Mouse (Mus musculus) ES-E14 (cell line): ENCODE measurements around the gene Cox19. TPM values are rescaled to one million over a fixed set of nuclear protein-coding genes. Genes with fewer than 3 reads are reported as not detected.

Experiments
- DNase-seq: peaks from one replicate; pipeline ENCODE4 v3.0.0-alpha.2; 2013; ENCODE audit warnings: low read depth, low spot score
- H3K27ac ChIP-seq: 2 replicates; pipeline ENCODE4 v1.5.1; 2012; ENCODE audit warnings: low read depth, mild to moderate bottlenecking, low read length, moderate library complexity, mixed read lengths; ENCODE audit not compliant: poor library complexity, insufficient read depth, severe bottlenecking
- H3K36me3 ChIP-seq: 2 replicates; pipeline ENCODE4 v1.6.1; 2012; ENCODE audit warnings: mild to moderate bottlenecking, low read length, moderate library complexity, mixed read lengths; ENCODE audit not compliant: control insufficient read depth, poor library complexity, insufficient read depth, severe bottlenecking
- H3K4me1 ChIP-seq, 2 experiments: fragments of 150-350 bp in 1 of 2; sonication (generic) in 1 of 2; 2 replicates each; pipeline ENCODE4 v1.6.1; 2012; ENCODE audit warnings: low read length in 2 of 2, mild to moderate bottlenecking in 1 of 2, mixed read lengths in 1 of 2; ENCODE audit not compliant: control insufficient read depth in 2 of 2, insufficient read depth in 2 of 2, poor library complexity in 1 of 2
- H3K4me3 ChIP-seq, 2 experiments: fragments of 150-350 bp in 1 of 2; sonication (generic) in 1 of 2; 2 replicates each; pipeline ENCODE4 v1.5.1; 2012; ENCODE audit warnings: low read length in 2 of 2, low read depth in 1 of 2, mild to moderate bottlenecking in 1 of 2, mixed read lengths in 1 of 2; ENCODE audit not compliant: insufficient read depth in 1 of 2, poor library complexity in 1 of 2, severe bottlenecking in 1 of 2
- H3K9ac ChIP-seq: 2 replicates; pipeline ENCODE4 v1.6.1; 2012; ENCODE audit warnings: low read depth, mild to moderate bottlenecking, low read length, mixed read lengths; ENCODE audit not compliant: poor library complexity, insufficient read depth, severe bottlenecking
- H3K9me3 ChIP-seq: fragments of 150-350 bp; sonication (generic); 2 replicates; pipeline ENCODE4 v1.6.1; 2012; ENCODE audit warnings: low read depth, mild to moderate bottlenecking, low read length; ENCODE audit not compliant: control insufficient read depth, insufficient read depth
- CHD2 ChIP-seq: IDR thresholded peaks from 2 replicates; pipeline ENCODE4 v1.6.1; 2014; ENCODE audit warnings: mild to moderate bottlenecking, low read depth, low read length, inconsistent platforms
- HCFC1 ChIP-seq: IDR thresholded peaks from 2 replicates; pipeline ENCODE4 v1.6.1; 2012; ENCODE audit warnings: low read length, inconsistent platforms, borderline replicate concordance; ENCODE audit not compliant: insufficient read depth
- MAFK ChIP-seq: IDR thresholded peaks from 2 replicates; pipeline ENCODE4 v1.6.1; 2014; ENCODE audit warnings: mild to moderate bottlenecking, low read depth, low read length, inconsistent platforms; ENCODE audit not compliant: insufficient read depth
- ZC3H11A ChIP-seq: IDR thresholded peaks from 2 replicates; pipeline ENCODE4 v1.6.1; 2012; ENCODE audit warnings: low read depth, mild to moderate bottlenecking, inconsistent platforms, low read length, borderline replicate concordance
- ZNF384 ChIP-seq: IDR thresholded peaks from 2 replicates; pipeline ENCODE4 v1.6.1; 2012; ENCODE audit warnings: low read depth, low read length, inconsistent platforms
- in situ Hi-C, 2 experiments: fragments of 600-800 bp; cut with MboI; formaldehyde crosslinking; loops; one replicate each; pipeline ENCODE4 v1.15.1; 2025; ENCODE audit warnings: low sequenced_read_pairs in 2 of 2, inconsistent platforms in 1 of 2; ENCODE audit not compliant: unreplicated experiment in 2 of 2
- total RNA-seq: library from RNA; depleted of rRNA; stranded (reverse); fragments of 300-350 nt; gene quantifications from 2 replicates; pipeline ENCODE4 v1.2.3, GENCODE M21; 2012; rRNA removed

Gene Cox19
- 19.1 and 26.6 TPM in 2 replicates for total RNA-seq

DNA sequence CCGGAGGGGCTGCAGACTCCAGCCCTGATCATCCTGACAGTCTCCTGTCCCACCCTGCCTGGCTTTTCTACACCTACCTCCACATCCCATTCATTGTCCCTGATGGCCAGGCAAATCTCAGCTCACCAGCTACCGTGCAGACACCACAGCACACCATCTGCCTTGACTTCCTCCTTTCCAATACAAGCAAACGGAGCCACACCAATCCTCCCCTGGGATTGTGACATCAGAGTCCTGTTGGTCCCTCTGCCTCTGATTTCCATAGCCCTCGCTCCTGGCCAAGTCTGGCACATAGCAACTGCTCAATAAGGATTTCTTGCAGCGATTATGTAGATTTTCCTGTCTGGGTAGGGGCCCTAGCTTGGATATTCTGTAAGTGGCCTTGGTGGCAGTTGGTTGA lies at the start of gene Cox19:
TSS of gene Cox19 (minus strand) at position 285 of the 400 bp plus-strand sequence.
- no peak for DNase-seq
- Histone ChIP-seq H3K27ac (no peak within 1 kb of the TSS), H3K9ac (no peak within 1 kb of the TSS), H3K9me3 (no peaks in the 10 kb centered on the region), H3K4me3 (no peak within 1 kb of the TSS; a peak in 1 of 4 replicates), H3K36me3 (no peaks in the 10 kb centered on the region), H3K4me1 (peaks cover 0 to 9% of the 10 kb centered on the region in 2 experiments; a peak in 1 of 4 replicates)
- in situ Hi-C loops: no loop called here
- TF ChIP-seq MAFK (no peak), CHD2 (no peak), ZNF384 (no peak), ZC3H11A (no peak), HCFC1 (no peak)

DNA sequence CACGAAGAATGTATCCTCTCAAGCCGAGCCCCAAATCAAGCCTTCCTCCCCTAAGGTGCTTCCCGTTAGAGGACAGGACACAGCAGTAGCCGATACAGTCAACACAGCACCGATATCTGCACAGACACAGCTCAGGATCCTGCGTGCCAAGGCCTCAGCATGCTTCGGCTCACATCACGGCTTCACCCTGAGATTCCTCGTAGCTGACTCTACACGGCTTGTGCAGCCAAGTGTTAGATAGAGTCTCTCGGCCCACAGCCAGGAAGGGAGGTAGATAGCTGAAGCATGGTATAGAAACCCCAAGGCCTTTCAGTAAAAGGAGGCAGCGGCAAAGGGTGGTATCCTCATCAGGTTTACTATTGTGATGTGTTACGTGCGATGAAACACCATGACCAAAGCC lies 48.8 kb upstream of the Cox19 start:
- H3K27ac ChIP-seq: no peak overlapping the region
- H3K9ac ChIP-seq: no peak overlapping the region
- H3K4me3 ChIP-seq: no peak overlapping the region
- peaks cover 0 to under 1% of the 10 kb centered on the region in 2 experiments; a peak in 1 of 4 replicates for H3K4me1 ChIP-seq
- TF ChIP-seq ZNF384 (no peak), MAFK (no peak), HCFC1 (no peak), ZC3H11A (no peak), CHD2 (no peak)
- DNase-seq: no peak
- in situ Hi-C loops: no loop called here
- H3K36me3 ChIP-seq: no peaks in the 10 kb centered on the region; the same call in 1 of the 2 replicates
- H3K9me3 ChIP-seq: no peaks in the 10 kb centered on the region

DNA sequence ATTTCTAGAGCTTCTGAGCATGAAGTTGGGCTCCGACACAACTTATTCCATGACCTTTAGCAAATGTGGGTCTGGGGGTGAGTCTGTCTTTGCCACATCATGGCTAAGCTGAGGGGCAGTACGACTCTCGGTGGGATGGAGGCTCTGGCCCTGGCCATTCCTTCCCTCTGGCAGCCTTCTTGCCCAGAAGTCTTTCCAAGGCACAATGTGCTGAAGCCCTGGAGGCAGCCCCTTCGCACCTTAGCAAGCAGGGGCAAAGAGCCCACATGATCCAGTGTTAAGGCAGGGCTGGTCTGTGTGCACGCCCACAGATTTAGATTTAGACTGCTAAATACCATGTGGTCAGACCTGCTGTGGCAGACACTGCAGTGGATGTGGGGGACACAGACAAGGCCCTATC lies 47.6 kb upstream of the Cox19 start:
- Histone ChIP-seq H3K4me3 (no peak overlapping the region), H3K36me3 (no peaks in the 10 kb centered on the region; the same call in 1 of the 2 replicates), H3K27ac (no peak overlapping the region), H3K4me1 (peaks cover 0 to 2% of the 10 kb centered on the region in 2 experiments; a peak in 1 of 4 replicates), H3K9ac (no peak overlapping the region), H3K9me3 (no peaks in the 10 kb centered on the region)
- in situ Hi-C loops: no loop called here
- TF ChIP-seq ZNF384 (no peak), CHD2 (no peak), HCFC1 (no peak), ZC3H11A (no peak), MAFK (no peak)
- no peak for DNase-seq

DNA sequence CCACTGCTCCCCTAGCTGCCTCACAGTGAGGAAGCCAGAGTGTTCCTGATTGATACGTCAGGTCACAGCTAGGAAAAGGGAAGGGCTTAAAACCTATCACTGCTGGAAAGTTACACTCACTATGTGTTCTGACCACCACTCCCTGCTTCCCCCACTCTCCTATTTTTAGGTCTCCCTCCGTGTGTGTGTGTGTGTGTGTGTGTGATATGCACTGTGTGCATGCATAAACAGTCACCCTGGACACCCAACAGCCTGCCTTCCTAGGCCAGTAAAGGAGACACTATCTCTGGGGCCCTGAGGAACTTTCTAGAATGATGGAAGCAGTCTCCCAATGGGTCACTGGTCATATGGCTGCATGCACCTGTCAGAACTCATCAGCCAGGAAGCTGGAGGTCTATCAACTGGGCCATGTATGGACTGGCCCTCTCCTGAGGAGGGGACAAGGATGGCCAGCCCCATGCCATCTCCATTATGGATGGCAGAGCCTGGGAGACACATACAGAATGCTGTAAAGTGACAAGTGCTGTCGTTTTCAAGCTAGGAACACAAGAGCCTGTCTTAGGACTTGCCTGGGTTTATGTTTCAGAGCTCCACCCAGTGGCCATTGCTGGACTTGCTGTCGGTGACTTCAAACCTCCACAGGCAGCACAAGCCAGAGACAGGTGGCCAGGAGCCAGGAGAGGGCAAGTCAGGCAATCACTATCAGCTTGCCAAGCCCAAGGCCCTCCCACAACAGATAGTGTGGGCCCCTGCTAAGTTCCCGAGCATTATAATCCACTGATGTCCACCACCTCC lies 46.9 kb upstream of the Cox19 start:
- Histone ChIP-seq H3K9me3 (no peaks in the 10 kb centered on the region), H3K27ac (no peak overlapping the region), H3K36me3 (no peaks in the 10 kb centered on the region; the same call in 1 of the 2 replicates), H3K4me3 (no peak overlapping the region), H3K9ac (no peak overlapping the region), H3K4me1 (peaks cover 0 to 2% of the 10 kb centered on the region in 2 experiments; a peak in 1 of 4 replicates)
- DNase-seq: peak; percentile 74
- TF ChIP-seq CHD2: no peak
- TF ChIP-seq ZC3H11A: no peak; the same call in 1 of the 2 replicates
- TF ChIP-seq MAFK: no peak
- no peak for TF ChIP-seq ZNF384
- no peak for TF ChIP-seq HCFC1
- in situ Hi-C loops: no loop called here
